Mouse (Mus musculus) MEL (cell line): Measurements from ENCODE around the gene Rapgef1. TPM values are rescaled to one million over a fixed set of nuclear protein-coding genes. Genes with fewer than 3 reads are reported as not detected.

Experiments used
- DNase-seq: peaks from one replicate; pipeline ENCODE4 v3.0.0; 2011; ENCODE audit warnings: low read depth, low spot score
- H3K27ac ChIP-seq: 2 replicates; pipeline ENCODE4 v1.5.1; 2012; ENCODE audit warnings: low read depth, mild to moderate bottlenecking, control low read depth, low read length, moderate library complexity; ENCODE audit not compliant: control insufficient read depth
- H3K27me3 ChIP-seq, 2 experiments: fragments of 150-350 bp in 1 of 2; sonication (generic) in 1 of 2; 2 replicates each; pipeline ENCODE4 v1.6.1; 2012; ENCODE audit warnings: low read length in 2 of 2, mild to moderate bottlenecking in 2 of 2, improper control_type of control experiment in 1 of 2, moderate library complexity in 1 of 2; ENCODE audit not compliant: insufficient read depth in 2 of 2, control insufficient read depth in 1 of 2
- H3K36me3 ChIP-seq, 2 experiments: 2 replicates each; pipeline ENCODE4 v1.6.1; 2012 to 2014; ENCODE audit warnings: low read length in 2 of 2, improper control_type of control experiment in 1 of 2, inconsistent platforms in 1 of 2, mild to moderate bottlenecking in 1 of 2; ENCODE audit not compliant: insufficient read depth in 2 of 2, control insufficient read depth in 1 of 2
- H3K4me1 ChIP-seq, 2 experiments: fragments of 150-350 bp in 1 of 2; sonication (generic) in 1 of 2; 2 replicates each; pipeline ENCODE4 v1.6.1; 2012; ENCODE audit warnings: low read length in 2 of 2, improper control_type of control experiment in 1 of 2, mild to moderate bottlenecking in 1 of 2; ENCODE audit not compliant: insufficient read depth in 2 of 2, control insufficient read depth in 1 of 2
- H3K4me3 ChIP-seq, 2 experiments: fragments of 150-350 bp in 1 of 2; sonication (generic) in 1 of 2; 2 replicates each; pipeline ENCODE4 v1.5.1; 2012; ENCODE audit warnings: low read depth in 2 of 2, low read length in 2 of 2, mild to moderate bottlenecking in 2 of 2, moderate library complexity in 2 of 2, control low read depth in 1 of 2, improper control_type of control experiment in 1 of 2; ENCODE audit not compliant: control insufficient read depth in 1 of 2, insufficient read depth in 1 of 2
- H3K79me2 ChIP-seq: 2 replicates; pipeline ENCODE4 v1.6.1; 2012; ENCODE audit warnings: mild to moderate bottlenecking, low read length, moderate library complexity; ENCODE audit not compliant: control insufficient read depth, poor library complexity, insufficient read depth
- H3K9ac ChIP-seq: 2 replicates; pipeline ENCODE4 v1.6.1; 2012; ENCODE audit warnings: low read depth, mild to moderate bottlenecking, control low read depth, low read length, moderate library complexity; ENCODE audit not compliant: control insufficient read depth, poor library complexity, severe bottlenecking
- H3K9me3 ChIP-seq: fragments of 150-350 bp; sonication (generic); replicated peaks from 2 replicates; pipeline ENCODE4 v1.6.1; 2012; ENCODE audit warnings: mild to moderate bottlenecking, low read length, improper control_type of control experiment, moderate library complexity; ENCODE audit not compliant: insufficient read depth
- BHLHE40 ChIP-seq: IDR thresholded peaks from 2 replicates; pipeline ENCODE4 v1.6.1; 2012; ENCODE audit warnings: low read depth, mild to moderate bottlenecking, inconsistent platforms, low read length, improper control_type of control experiment, borderline replicate concordance
- CHD1 ChIP-seq: IDR thresholded peaks from 2 replicates; pipeline ENCODE4 v1.6.1; 2012; ENCODE audit warnings: low read depth, mild to moderate bottlenecking, inconsistent platforms, low read length, improper control_type of control experiment
- CHD2 ChIP-seq: IDR thresholded peaks from 2 replicates; pipeline ENCODE4 v1.6.1; 2011; ENCODE audit warnings: low read length, improper control_type of control experiment
- CTCF ChIP-seq, 3 experiments: IDR thresholded peaks in 2 of 3; conservative IDR thresholded peaks in 1 of 3; 2 replicates each; pipeline ENCODE4 v1.5.1; 2011 to 2012; ENCODE audit warnings: low read length in 3 of 3, low read depth in 2 of 3, mild to moderate bottlenecking in 2 of 3, improper control_type of control experiment in 1 of 3, inconsistent platforms in 1 of 3, mixed read lengths in 1 of 3, moderate library complexity in 1 of 3; ENCODE audit not compliant: control insufficient read depth in 1 of 3, insufficient read depth in 1 of 3, poor library complexity in 1 of 3, severe bottlenecking in 1 of 3
- ELF1 ChIP-seq: IDR thresholded peaks from 2 replicates; pipeline ENCODE4 v1.6.1; 2014; ENCODE audit warnings: low read depth, mild to moderate bottlenecking, inconsistent platforms, low read length, improper control_type of control experiment, moderate library complexity
- EP300 ChIP-seq, 2 experiments: IDR thresholded peaks; 2 replicates each; pipeline ENCODE4 v1.6.1; 2011; ENCODE audit warnings: improper control_type of control experiment in 2 of 2, low read length in 2 of 2, low read depth in 1 of 2, mild to moderate bottlenecking in 1 of 2
- GABPA ChIP-seq: IDR thresholded peaks from 2 replicates; pipeline ENCODE4 v1.6.1; 2012; ENCODE audit warnings: low read depth, mild to moderate bottlenecking, inconsistent platforms, low read length, improper control_type of control experiment, moderate library complexity
- GATA1 ChIP-seq: IDR thresholded peaks from 2 replicates; pipeline ENCODE4 v1.6.1; 2011; ENCODE audit warnings: low read depth, low read length, improper control_type of control experiment
- JUND ChIP-seq: IDR thresholded peaks from 2 replicates; pipeline ENCODE4 v1.6.1; 2011; ENCODE audit warnings: low read depth, mild to moderate bottlenecking, improper control_type of control experiment, low read length
- KAT2A ChIP-seq: conservative IDR thresholded peaks from 2 replicates; pipeline ENCODE4 v1.6.1; 2012; ENCODE audit warnings: low read depth, low read length, improper control_type of control experiment, inconsistent platforms
- MAX ChIP-seq: IDR thresholded peaks from 2 replicates; pipeline ENCODE4 v1.6.1; 2011; ENCODE audit warnings: low read length, improper control_type of control experiment
- MAZ ChIP-seq: IDR thresholded peaks from 2 replicates; pipeline ENCODE4 v1.6.1; 2012; ENCODE audit warnings: low read depth, mild to moderate bottlenecking, inconsistent platforms, low read length, improper control_type of control experiment
- MEF2A ChIP-seq: IDR thresholded peaks from 2 replicates; pipeline ENCODE4 v1.6.1; 2014; ENCODE audit warnings: low read depth, mild to moderate bottlenecking, inconsistent platforms, low read length, improper control_type of control experiment; ENCODE audit not compliant: poor library complexity, insufficient replicate concordance, severe bottlenecking; ENCODE audit errors: extremely low read depth
- MXI1 ChIP-seq: IDR thresholded peaks from 2 replicates; pipeline ENCODE4 v1.6.1; 2011; ENCODE audit warnings: mild to moderate bottlenecking, low read depth, low read length, improper control_type of control experiment
- NELFE ChIP-seq: IDR thresholded peaks from 2 replicates; pipeline ENCODE4 v1.6.1; 2011; ENCODE audit warnings: low read depth, low read length, improper control_type of control experiment
- POLR2AphosphoS2 ChIP-seq: IDR thresholded peaks from 2 replicates; pipeline ENCODE4 v1.6.1; 2011; ENCODE audit warnings: low read length, improper control_type of control experiment
- POLR2AphosphoS5 ChIP-seq: IDR thresholded peaks from 2 replicates; pipeline ENCODE4 v1.6.1; 2012; ENCODE audit warnings: low read depth, borderline replicate concordance, mild to moderate bottlenecking, inconsistent platforms, low read length, moderate library complexity, mixed read lengths
- RAD21 ChIP-seq: IDR thresholded peaks from 2 replicates; pipeline ENCODE4 v1.6.1; 2011; ENCODE audit warnings: mild to moderate bottlenecking, low read depth, low read length, improper control_type of control experiment
- SMC3 ChIP-seq: IDR thresholded peaks from 2 replicates; pipeline ENCODE4 v1.6.1; 2011; ENCODE audit warnings: low read depth, low read length, improper control_type of control experiment
- TAL1 ChIP-seq: IDR thresholded peaks from 2 replicates; pipeline ENCODE4 v1.6.1; 2012; ENCODE audit warnings: mild to moderate bottlenecking, inconsistent platforms, low read length, moderate library complexity, mixed read lengths
- TBP ChIP-seq: IDR thresholded peaks from 2 replicates; pipeline ENCODE4 v1.8.0; 2011; ENCODE audit warnings: low read depth, low read length, improper control_type of control experiment
- UBTF ChIP-seq: IDR thresholded peaks from 2 replicates; pipeline ENCODE4 v1.6.1; 2012; ENCODE audit warnings: low read depth, mild to moderate bottlenecking, inconsistent platforms, low read length, improper control_type of control experiment, moderate library complexity, borderline replicate concordance; ENCODE audit not compliant: insufficient read depth
- USF1 ChIP-seq: IDR thresholded peaks from 2 replicates; pipeline ENCODE4 v1.6.1; 2014; ENCODE audit warnings: low read depth, mild to moderate bottlenecking, inconsistent platforms, low read length, improper control_type of control experiment, moderate library complexity
- USF2 ChIP-seq, 2 experiments: IDR thresholded peaks; 2 replicates each; pipeline ENCODE4 v1.6.1; 2011 to 2012; ENCODE audit warnings: improper control_type of control experiment in 2 of 2, low read length in 2 of 2, borderline replicate concordance in 1 of 2, inconsistent platforms in 1 of 2, low read depth in 1 of 2, mild to moderate bottlenecking in 1 of 2; ENCODE audit not compliant: insufficient read depth in 1 of 2
- ZC3H11A ChIP-seq: IDR thresholded peaks from 2 replicates; pipeline ENCODE4 v1.6.1; 2012; ENCODE audit warnings: low read depth, mild to moderate bottlenecking, inconsistent platforms, low read length, improper control_type of control experiment
- ZKSCAN1 ChIP-seq: IDR thresholded peaks from 2 replicates; pipeline ENCODE4 v1.6.1; 2012; ENCODE audit warnings: low read depth, mild to moderate bottlenecking, inconsistent platforms, low read length, improper control_type of control experiment, moderate library complexity
- ZMIZ1 ChIP-seq: IDR thresholded peaks from 2 replicates; pipeline ENCODE4 v1.6.1; 2012; ENCODE audit warnings: low read depth, mild to moderate bottlenecking, inconsistent platforms, low read length, improper control_type of control experiment, moderate library complexity
- polyA plus RNA-seq, 2 experiments: library from polyadenylated mRNA; stranded (reverse) in 1 of 2; unstranded in 1 of 2; fragments of >175 nt in 1 of 2; fragments of >200 nt in 1 of 2; gene quantifications; 2 replicates each; pipeline versions ENCODE4 v1.2.1 to v1.2.4; 2012; ENCODE audit warnings: low replicate concordance in 2 of 2, low read depth in 1 of 2; ENCODE audit not compliant: insufficient read length in 2 of 2, insufficient read depth in 1 of 2, missing spikeins in 1 of 2
- total RNA-seq: library from RNA; depleted of rRNA; stranded (reverse); fragments of 300-350 nt; gene quantifications from 2 replicates; pipeline ENCODE4 v1.2.3, GENCODE M21; 2012

Gene Rapgef1
- total and polyA plus RNA-seq, 3 experiments = 57.2 to 88.3 (median 77.0) TPM

GRCm38 (mm10) chr2:29729500-29729899 is 110.0 kb downstream of the Rapgef1 start:
- H3K4me3 ChIP-seq = no peak overlapping the region
- no peak overlapping the region for H3K27ac ChIP-seq
- H3K9ac ChIP-seq = no peak overlapping the region
- 0 out of 4 replicates have a peak, but pooled peaks cover 0 to 2% of the 10 kb centered on the region in 2 experiments for H3K4me1 ChIP-seq
- DNase-seq = no peak
- TF ChIP-seq POLR2AphosphoS2 (no peak), ELF1 (no peak), MXI1 (no peak), CTCF (IDR thresholded peaks at IDR 0.05 in 2 of 3, conservative IDR thresholded peaks at IDR 0.05 in 1 of 3; ENCODE audit: control insufficient read depth in 1 of 3, insufficient read depth in 1 of 3, low read depth in 2 of 3, low read length in 3 of 3, poor library complexity in 1 of 3, severe bottlenecking in 1 of 3) (no peak), MAX (no peak), BHLHE40 (no peak), GABPA (no peak), CHD2 (no peak), ZC3H11A (no peak), JUND (no peak), GATA1 (no peak), USF1 (no peak), ZMIZ1 (no peak)
- peaks cover 0 to 2% of the 10 kb centered on the region in 2 experiments; a peak in 1 of 4 replicates for H3K36me3 ChIP-seq
- no peaks in the 10 kb centered on the region for H3K79me2 ChIP-seq
- H3K27me3 ChIP-seq = no peaks in the 10 kb centered on the region
- no peaks in the 10 kb centered on the region for H3K9me3 ChIP-seq

GRCm38 (mm10) chr2:29731545-29731944 is 112.0 kb downstream of the Rapgef1 start:
- DNase-seq = peak; percentile 37
- H3K27ac ChIP-seq = no peak overlapping the region
- H3K36me3 ChIP-seq = peaks cover 0 to 2% of the 10 kb centered on the region in 2 experiments; a peak in 1 of 4 replicates
- TF ChIP-seq SMC3 = peak; percentile 47
- no peak for TF ChIP-seq POLR2AphosphoS5
- no peak for TF ChIP-seq USF2 (IDR thresholded peaks at IDR 0.05; ENCODE audit: borderline replicate concordance in 1 of 2, insufficient read depth in 1 of 2, low read depth in 1 of 2, low read length in 2 of 2)
- no peak for TF ChIP-seq POLR2AphosphoS2
- no peak for TF ChIP-seq CHD1
- no peak for TF ChIP-seq MXI1
- no peak for TF ChIP-seq TAL1
- no peak for TF ChIP-seq UBTF
- no peak for TF ChIP-seq NELFE
- TF ChIP-seq ZKSCAN1 = no peak
- TF ChIP-seq ELF1 = no peak
- no peak for TF ChIP-seq JUND
- TF ChIP-seq KAT2A = no peak
- TF ChIP-seq CHD2 = no peak
- no peak for TF ChIP-seq ZMIZ1
- peak; percentile 43 for TF ChIP-seq RAD21
- peak; percentile 14 to 54 (median 44); a peak in 4 of 6 replicates for TF ChIP-seq CTCF (IDR thresholded peaks at IDR 0.05 in 2 of 3, conservative IDR thresholded peaks at IDR 0.05 in 1 of 3; ENCODE audit: control insufficient read depth in 1 of 3, insufficient read depth in 1 of 3, low read depth in 2 of 3, low read length in 3 of 3, poor library complexity in 1 of 3, severe bottlenecking in 1 of 3)
- TF ChIP-seq TBP = no peak
- no peak for TF ChIP-seq EP300 (IDR thresholded peaks at IDR 0.05; ENCODE audit: low read depth in 1 of 2, low read length in 2 of 2)
- no peak for TF ChIP-seq MEF2A
- no peak for TF ChIP-seq MAZ
- TF ChIP-seq ZC3H11A = no peak
- no peaks in the 10 kb centered on the region for H3K79me2 ChIP-seq
- H3K4me1 ChIP-seq = 0 out of 4 replicates have a peak, but pooled peaks cover 0 to 2% of the 10 kb centered on the region in 2 experiments
- no peaks in the 10 kb centered on the region for H3K9me3 ChIP-seq
- no peaks in the 10 kb centered on the region for H3K27me3 ChIP-seq
- no peak overlapping the region for H3K9ac ChIP-seq
- no peak overlapping the region for H3K4me3 ChIP-seq
